Mouse (Mus musculus): ENCODE results near the gene Bcorl1.
A peak's percentile ranks its signal among the peaks of the same experiment; 100 is the strongest.

The Bcorl1 gene

DNA sequence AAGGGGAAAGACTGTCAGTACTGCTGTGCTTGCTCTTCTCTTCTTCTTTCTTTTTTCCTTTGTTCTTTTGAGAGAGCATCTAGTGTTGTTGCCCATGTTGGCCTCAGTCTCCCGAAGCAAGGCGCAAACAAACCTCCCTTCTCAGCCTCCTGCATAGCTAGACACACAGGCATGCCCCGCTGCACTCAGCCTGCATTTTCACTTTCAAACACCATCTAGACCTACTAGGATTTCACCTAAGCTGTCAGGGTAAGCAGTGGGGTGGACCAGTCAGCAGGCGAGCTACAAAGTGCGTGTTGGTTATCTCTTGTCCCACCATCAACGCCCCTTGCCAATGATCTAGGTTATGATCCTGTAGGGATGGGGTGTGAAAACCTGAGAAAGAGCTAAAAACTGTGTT, 100.4 kb downstream of the Bcorl1 start:
- H3K4me1 ChIP-seq (replicated peaks; ENCODE audit: low read depth, low read length), result peaks cover 9% of the 10 kb centered on the region
- H3K4me3 ChIP-seq (replicated peaks; ENCODE audit: low read length), result no peak overlapping the region
- H3K9me3 ChIP-seq (ENCODE audit: low read length), result no peaks in the 10 kb centered on the region
- H3K36me3 ChIP-seq (ENCODE audit: insufficient read depth, low read length), result no peaks in the 10 kb centered on the region
- H3K27me3 ChIP-seq (ENCODE audit: insufficient read depth, low read length), result no peaks in the 10 kb centered on the region
- TF ChIP-seq POU5F1 (IDR thresholded peaks at IDR 0.05; ENCODE audit: borderline replicate concordance, low read length), result no peak
- TF ChIP-seq CTCF (conservative IDR thresholded peaks at IDR 0.05; ENCODE audit: low read length), result no peak
- no peak for TF ChIP-seq NANOG (IDR thresholded peaks at IDR 0.05; ENCODE audit: borderline replicate concordance, low read length)

DNA sequence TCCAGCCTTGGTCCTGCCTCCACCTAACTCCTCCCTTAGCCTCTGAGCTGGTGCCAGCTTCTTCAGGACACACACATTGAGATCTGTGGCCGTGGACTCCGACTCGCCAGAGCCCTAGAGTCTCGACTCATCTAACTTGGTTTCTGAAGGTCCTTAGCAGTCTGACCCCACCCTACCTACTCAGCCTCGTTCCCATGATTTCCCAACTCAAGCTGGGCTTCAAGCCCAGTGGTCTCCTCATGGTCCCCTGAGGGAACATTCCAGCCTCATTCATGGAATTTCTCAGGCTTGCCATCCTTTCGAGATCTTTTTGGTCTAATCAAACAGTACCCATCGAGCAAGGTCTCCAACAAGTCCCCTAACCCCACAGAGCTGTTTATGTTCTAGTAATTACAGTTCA, 100.8 kb downstream of the Bcorl1 start:
- Histone ChIP-seq H3K27me3 (ENCODE audit: insufficient read depth, low read length) (no peaks in the 10 kb centered on the region), H3K9me3 (ENCODE audit: low read length) (no peaks in the 10 kb centered on the region), H3K36me3 (ENCODE audit: insufficient read depth, low read length) (no peaks in the 10 kb centered on the region), H3K4me3 (replicated peaks; ENCODE audit: low read length) (no peak overlapping the region), H3K4me1 (replicated peaks; ENCODE audit: low read depth, low read length) (peaks cover 9% of the 10 kb centered on the region)
- TF ChIP-seq NANOG (IDR thresholded peaks at IDR 0.05; ENCODE audit: borderline replicate concordance, low read length) (no peak), POU5F1 (IDR thresholded peaks at IDR 0.05; ENCODE audit: borderline replicate concordance, low read length) (no peak), CTCF (conservative IDR thresholded peaks at IDR 0.05; ENCODE audit: low read length) (no peak)

DNA sequence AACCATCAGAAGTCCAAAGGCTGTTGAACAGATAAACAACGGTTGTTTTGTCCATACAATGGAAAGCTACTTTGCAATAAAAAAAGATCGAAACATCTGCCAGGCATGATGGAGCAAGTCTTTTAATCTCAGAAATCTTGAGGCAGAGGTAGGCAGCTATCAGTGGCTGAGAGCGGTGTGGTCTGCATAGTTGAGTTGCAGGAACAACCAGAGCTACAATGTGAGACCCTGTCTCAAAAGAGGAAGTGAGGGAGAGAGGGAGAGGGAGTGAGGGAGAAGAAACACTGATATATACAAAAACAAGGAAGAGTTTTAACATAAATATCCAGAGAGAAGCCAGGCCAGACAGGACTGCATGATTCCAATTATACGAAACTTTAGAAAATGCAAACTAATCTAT, 103.5 kb downstream of the Bcorl1 start:
- no peak for TF ChIP-seq POU5F1 (IDR thresholded peaks at IDR 0.05; ENCODE audit: borderline replicate concordance, low read length)
- TF ChIP-seq CTCF (conservative IDR thresholded peaks at IDR 0.05; ENCODE audit: low read length), result no peak
- no peak for TF ChIP-seq NANOG (IDR thresholded peaks at IDR 0.05; ENCODE audit: borderline replicate concordance, low read length)
- peaks cover 2% of the 10 kb centered on the region; the same call in 1 of the 2 replicates for H3K27me3 ChIP-seq (ENCODE audit: insufficient read depth, low read length)
- no peaks in the 10 kb centered on the region for H3K9me3 ChIP-seq (ENCODE audit: low read length)
- H3K4me1 ChIP-seq (replicated peaks; ENCODE audit: low read depth, low read length), result peaks cover 5% of the 10 kb centered on the region
- H3K4me3 ChIP-seq (replicated peaks; ENCODE audit: low read length), result no peak overlapping the region
- no peaks in the 10 kb centered on the region for H3K36me3 ChIP-seq (ENCODE audit: insufficient read depth, low read length)

DNA sequence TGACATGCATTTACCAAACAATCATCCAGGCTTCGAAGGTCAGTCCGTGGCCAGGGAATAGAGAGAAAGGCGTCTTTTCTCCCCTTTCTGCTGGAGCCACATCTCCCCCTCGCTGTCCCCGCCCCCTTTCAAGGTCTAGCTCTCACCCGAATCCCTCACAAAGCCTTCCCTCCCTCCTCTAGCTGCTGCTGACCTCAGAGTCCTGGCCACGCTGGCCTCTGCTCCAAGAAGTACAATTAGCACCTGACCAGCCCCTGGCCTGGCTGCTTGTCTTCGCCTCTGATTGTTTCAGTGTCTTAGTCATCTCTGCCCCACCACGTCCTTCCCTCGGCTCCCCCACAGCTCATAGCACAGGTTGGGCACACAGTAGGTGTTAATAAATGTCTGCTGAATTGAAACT, 108.5 kb downstream of the Bcorl1 start:
- TF ChIP-seq CTCF (conservative IDR thresholded peaks at IDR 0.05; ENCODE audit: low read length) (no peak), NANOG (IDR thresholded peaks at IDR 0.05; ENCODE audit: borderline replicate concordance, low read length) (no peak), POU5F1 (IDR thresholded peaks at IDR 0.05; ENCODE audit: borderline replicate concordance, low read length) (no peak)
- Histone ChIP-seq H3K4me1 (replicated peaks; ENCODE audit: low read depth, low read length) (peaks cover 25% of the 10 kb centered on the region), H3K36me3 (ENCODE audit: insufficient read depth, low read length) (no peaks in the 10 kb centered on the region), H3K9me3 (ENCODE audit: low read length) (no peaks in the 10 kb centered on the region), H3K4me3 (replicated peaks; ENCODE audit: low read length) (no peak overlapping the region), H3K27me3 (ENCODE audit: insufficient read depth, low read length) (peaks cover 38% of the 10 kb centered on the region)

DNA sequence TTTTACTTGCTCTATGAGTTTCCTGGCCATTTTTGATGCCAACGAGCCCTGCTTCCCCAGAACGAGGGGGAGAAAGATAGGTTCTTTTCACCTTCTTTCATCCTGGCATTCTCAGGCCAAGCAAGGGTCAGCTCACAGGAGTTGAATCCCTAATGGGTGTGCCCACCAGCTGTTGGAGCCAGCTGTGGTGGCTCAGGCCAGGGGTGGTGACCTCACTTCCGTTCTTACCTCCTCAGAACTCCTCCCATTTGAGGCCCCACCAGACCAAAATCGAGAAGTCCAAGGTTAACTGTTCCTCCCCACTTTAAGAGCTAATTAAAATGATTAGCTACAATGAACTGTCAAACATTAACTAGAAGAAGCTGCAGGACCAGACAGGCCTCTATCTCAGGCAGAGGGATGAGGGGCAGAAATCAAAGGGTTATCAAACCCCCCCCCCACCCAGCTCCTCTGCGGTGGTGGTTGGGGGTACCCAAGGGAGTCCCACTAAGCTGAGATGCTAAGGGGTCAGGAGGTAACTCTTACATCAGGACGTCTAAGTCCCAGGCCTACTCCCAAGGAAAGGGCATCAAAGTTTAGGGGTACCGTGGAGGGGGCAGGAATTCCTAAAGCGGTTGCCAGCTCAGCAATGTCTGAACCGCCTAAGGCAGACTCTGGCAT, 111.2 kb downstream of the Bcorl1 start:
- Histone ChIP-seq H3K4me1 (replicated peaks; ENCODE audit: low read depth, low read length) (peaks cover 34% of the 10 kb centered on the region), H3K36me3 (ENCODE audit: insufficient read depth, low read length) (no peaks in the 10 kb centered on the region), H3K27me3 (ENCODE audit: insufficient read depth, low read length) (peaks cover 59% of the 10 kb centered on the region), H3K4me3 (replicated peaks; ENCODE audit: low read length) (peak overlapping the region; percentile 74; the same call in 1 of the 2 replicates), H3K9me3 (ENCODE audit: low read length) (no peaks in the 10 kb centered on the region)
- TF ChIP-seq NANOG (IDR thresholded peaks at IDR 0.05; ENCODE audit: borderline replicate concordance, low read length), result no peak
- no peak for TF ChIP-seq CTCF (conservative IDR thresholded peaks at IDR 0.05; ENCODE audit: low read length)
- no peak for TF ChIP-seq POU5F1 (IDR thresholded peaks at IDR 0.05; ENCODE audit: borderline replicate concordance, low read length)

DNA sequence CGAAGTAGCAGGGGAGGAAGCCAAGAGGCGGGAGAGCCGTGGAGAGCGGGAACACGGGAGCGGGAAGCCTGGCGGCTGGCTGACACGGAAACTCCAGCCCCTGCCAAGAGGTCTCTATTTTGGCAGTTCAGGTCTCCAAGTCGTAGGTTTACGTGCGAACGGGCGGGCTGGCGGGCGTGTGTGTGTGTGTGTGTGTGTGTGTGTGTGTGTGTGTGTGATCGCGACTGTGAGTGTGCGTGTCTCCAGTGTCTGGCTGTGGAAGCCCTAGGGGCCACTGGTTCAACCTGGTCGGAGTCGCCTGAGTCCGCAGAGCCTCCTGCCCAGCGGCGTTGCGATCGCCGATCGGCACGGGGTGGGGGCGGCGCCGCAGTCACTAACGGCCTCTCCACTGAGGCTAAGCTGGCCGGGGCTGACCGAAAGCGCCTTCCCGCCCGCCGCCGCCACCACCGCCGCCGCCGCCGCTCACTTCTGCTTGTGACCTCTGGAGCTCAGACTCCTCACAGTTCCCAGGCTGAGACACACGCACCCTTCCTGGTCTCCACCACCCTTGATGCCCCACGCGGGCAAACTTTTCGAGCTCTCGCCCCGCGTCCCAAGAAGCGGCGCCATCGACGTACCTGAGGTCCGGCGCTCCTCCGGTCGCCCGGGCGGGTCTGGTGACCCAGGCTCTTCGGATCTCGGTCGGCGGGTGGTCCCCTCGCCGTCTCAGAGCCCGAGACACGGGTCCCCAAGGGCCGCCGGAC, 111.9 kb downstream of the Bcorl1 start:
- Histone ChIP-seq H3K9me3 (ENCODE audit: low read length) (no peaks in the 10 kb centered on the region), H3K4me1 (replicated peaks; ENCODE audit: low read depth, low read length) (peaks cover 34% of the 10 kb centered on the region), H3K36me3 (ENCODE audit: insufficient read depth, low read length) (no peaks in the 10 kb centered on the region), H3K27me3 (ENCODE audit: insufficient read depth, low read length) (peaks cover 59% of the 10 kb centered on the region), H3K4me3 (replicated peaks; ENCODE audit: low read length) (peak overlapping the region; percentile 74)
- TF ChIP-seq POU5F1 (IDR thresholded peaks at IDR 0.05; ENCODE audit: borderline replicate concordance, low read length), result no peak

DNA sequence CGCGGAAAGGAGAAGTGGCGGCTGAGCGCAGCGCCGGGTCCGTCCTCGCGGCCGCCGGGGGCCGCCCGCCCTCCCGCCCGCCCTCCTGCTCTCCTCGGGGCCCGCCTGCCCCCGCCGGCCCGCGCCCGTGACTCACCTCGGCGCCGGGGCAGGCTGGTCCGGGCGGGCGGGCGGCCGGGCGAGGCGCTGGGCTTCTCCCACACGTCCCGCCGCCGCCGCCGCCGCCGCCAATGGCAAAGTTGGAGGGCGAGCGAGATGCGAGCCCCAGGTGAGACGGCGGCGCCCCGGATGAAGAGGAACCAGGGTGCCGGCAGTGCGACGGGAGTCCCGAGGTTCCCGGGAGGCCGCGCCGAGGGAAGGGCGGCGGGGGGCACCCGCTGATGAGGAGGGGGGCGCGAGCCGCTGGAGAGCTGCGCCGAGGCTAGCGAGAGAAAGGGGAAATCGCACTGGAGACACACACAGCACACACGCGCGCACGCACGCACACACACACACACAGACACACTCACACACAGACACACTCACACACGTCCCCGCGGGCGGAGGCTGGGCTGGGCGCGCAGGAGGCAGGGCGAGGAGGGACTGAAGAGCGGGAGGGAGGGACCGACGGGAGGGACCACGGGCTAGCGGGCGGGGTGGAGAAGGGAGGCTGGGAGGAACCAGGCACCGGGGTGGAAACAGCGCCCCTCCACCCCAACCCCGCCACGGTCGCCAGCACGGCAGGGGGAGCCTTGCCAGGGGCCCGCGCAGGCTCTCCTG, 112.8 kb downstream of the Bcorl1 start:
- Histone ChIP-seq H3K36me3 (ENCODE audit: insufficient read depth, low read length) (no peaks in the 10 kb centered on the region), H3K27me3 (ENCODE audit: insufficient read depth, low read length) (peaks cover 59% of the 10 kb centered on the region), H3K4me1 (replicated peaks; ENCODE audit: low read depth, low read length) (peaks cover 34% of the 10 kb centered on the region), H3K4me3 (replicated peaks; ENCODE audit: low read length) (peak overlapping the region; percentile 74), H3K9me3 (ENCODE audit: low read length) (no peaks in the 10 kb centered on the region)
- TF ChIP-seq POU5F1 (IDR thresholded peaks at IDR 0.05; ENCODE audit: borderline replicate concordance, low read length), result no peak
- no peak for TF ChIP-seq NANOG (IDR thresholded peaks at IDR 0.05; ENCODE audit: borderline replicate concordance, low read length)
- no peak for TF ChIP-seq CTCF (conservative IDR thresholded peaks at IDR 0.05; ENCODE audit: low read length)

DNA sequence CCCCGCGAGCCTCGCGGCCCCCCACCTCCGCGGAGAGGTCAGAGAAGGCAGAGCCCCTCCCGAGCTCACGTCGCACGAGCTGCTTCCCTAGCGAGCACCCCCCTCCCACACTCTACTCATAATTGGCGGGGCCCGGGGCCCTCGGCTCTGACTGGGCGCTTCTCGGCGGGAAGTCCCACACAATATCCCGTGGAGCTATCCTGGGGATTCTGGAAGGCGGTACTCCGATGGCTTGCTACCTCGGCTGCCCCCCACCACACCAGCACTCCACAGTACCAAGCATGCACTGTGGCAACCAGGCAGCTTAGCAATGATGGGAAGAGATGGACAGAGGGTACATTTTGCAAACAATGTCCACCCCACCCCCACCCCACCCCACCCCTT, 113.3 kb downstream of the Bcorl1 start:
- H3K4me3 ChIP-seq (replicated peaks; ENCODE audit: low read length), result peak overlapping the region; percentile 74
- H3K9me3 ChIP-seq (ENCODE audit: low read length), result no peaks in the 10 kb centered on the region
- TF ChIP-seq CTCF (conservative IDR thresholded peaks at IDR 0.05; ENCODE audit: low read length), result no peak
- no peak for TF ChIP-seq POU5F1 (IDR thresholded peaks at IDR 0.05; ENCODE audit: borderline replicate concordance, low read length)
- no peak for TF ChIP-seq NANOG (IDR thresholded peaks at IDR 0.05; ENCODE audit: borderline replicate concordance, low read length)

More for the DNA sequence above, 113.3 kb downstream of the Bcorl1 start:
- no peaks in the 10 kb centered on the region for H3K36me3 ChIP-seq (ENCODE audit: insufficient read depth, low read length)
- peaks cover 59% of the 10 kb centered on the region for H3K27me3 ChIP-seq (ENCODE audit: insufficient read depth, low read length)
- H3K4me1 ChIP-seq (replicated peaks; ENCODE audit: low read depth, low read length), result peaks cover 35% of the 10 kb centered on the region
